9 mouse cellular contexts compared by ENCODE assay signal in the genomic region with DNA sequence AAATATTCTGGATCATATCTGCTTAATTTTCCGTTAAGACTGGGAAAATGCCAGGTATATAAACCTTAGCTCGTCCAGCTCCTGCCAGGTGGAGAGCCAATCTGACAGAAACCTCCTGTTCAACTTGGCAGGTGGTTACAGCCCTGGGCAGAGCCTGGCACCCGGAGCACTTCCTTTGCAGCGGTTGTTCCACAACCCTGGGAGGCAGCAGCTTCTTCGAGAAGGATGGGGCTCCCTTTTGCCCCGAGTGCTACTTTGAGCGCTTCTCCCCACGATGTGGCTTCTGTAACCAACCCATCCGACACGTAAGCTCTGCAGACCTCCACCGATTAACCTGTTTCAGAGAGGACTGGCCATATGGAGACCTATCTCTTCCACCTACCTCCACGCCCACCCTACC. TPM values are rescaled to one million over a fixed set of nuclear protein-coding genes. Genes with fewer than 3 reads are reported as not detected.
A peak's percentile ranks its signal among the peaks of the same experiment; 100 is the strongest.
DNase-seq lines count a peak whose midpoint lies in the region; ATAC-seq and TF ChIP-seq lines count a peak whose summit lies in the region.
"Had no signal": no experiment of that assay in that cellular context is flagged by ENCODE, and none has a peak within 500 bp of the region (broad histone marks: within the 10 kb centered on the region; RNA-seq: fewer than 3 reads in every experiment).

No protein-coding gene starts in this region.

- no peak overlapping the region for H3K27ac ChIP-seq in forebrain, embryonic 16.5 days (ENCODE audit: low read length)
- H3K27ac ChIP-seq in midbrain, embryonic 13.5 days = no peak overlapping the region
- H3K27ac ChIP-seq: macrophage had no signal

- no peak for TF ChIP-seq CTCF in E14TG2a.4 (conservative IDR thresholded peaks at IDR 0.05; ENCODE audit: low read length)

- peak overlapping the region; percentile 74; the same call in 1 of the 2 replicates for H3K4me3 ChIP-seq in E14TG2a.4 (replicated peaks; ENCODE audit: low read length)
- peak overlapping the region; percentile 44 for H3K4me3 ChIP-seq in forebrain, embryonic 16.5 days (replicated peaks; ENCODE audit: low read length)
- H3K4me3 ChIP-seq in midbrain, embryonic 13.5 days (replicated peaks) = no peak overlapping the region

- no peak for ATAC-seq in cerebellum, adult (ENCODE audit: insufficient number of reproducible peaks, low FRiP score, low TSS enrichment)
- no peak for ATAC-seq in forebrain, embryonic 16.5 days
- ATAC-seq in midbrain, embryonic 13.5 days = no peak
- ATAC-seq in granulocyte monocyte progenitor cell, adult 5-6 weeks (replicated peaks; ENCODE audit: poor library complexity, severe bottlenecking) = no peak; the same call in 1 of the 2 replicates

- DNase-seq in cerebellum, adult 11-12 months = peak; percentile 65
- no peak for DNase-seq in adrenal gland, adult 2 months
- no peak for DNase-seq in frontal cortex, postnatal 25 days (ENCODE audit: low spot score in 2 of 2)

- H3K4me1 ChIP-seq in E14TG2a.4 (replicated peaks; ENCODE audit: low read depth, low read length) = peaks cover 22% of the 10 kb centered on the region
- peaks cover 17% of the 10 kb centered on the region for H3K4me1 ChIP-seq in forebrain, embryonic 16.5 days (replicated peaks; ENCODE audit: control insufficient read depth, insufficient read depth, low read length)
- peaks cover 20% of the 10 kb centered on the region for H3K4me1 ChIP-seq in midbrain, embryonic 13.5 days (replicated peaks)

- peaks cover 69% of the 10 kb centered on the region for H3K27me3 ChIP-seq in E14TG2a.4 (ENCODE audit: insufficient read depth, low read length)
- no peaks in the 10 kb centered on the region for H3K27me3 ChIP-seq in forebrain, embryonic 16.5 days (replicated peaks; ENCODE audit: control insufficient read depth, insufficient read depth, low read length)
- peaks cover 32% of the 10 kb centered on the region for H3K27me3 ChIP-seq in midbrain, embryonic 13.5 days

- 48% methylated on average over 12 of the region's 12 CpGs for WGBS in forebrain, embryonic 16.5 days
- WGBS in midbrain, embryonic 13.5 days = 52% methylated on average over 12 of the region's 12 CpGs

- H3K4me2 ChIP-seq in forebrain, embryonic 16.5 days (ENCODE audit: low read length) = peak overlapping the region; percentile 68
- H3K4me2 ChIP-seq in midbrain, embryonic 13.5 days (replicated peaks) = peak overlapping the region; percentile 61

- H3K36me3 ChIP-seq in E14TG2a.4 (ENCODE audit: insufficient read depth, low read length) = no peaks in the 10 kb centered on the region
- no peaks in the 10 kb centered on the region for H3K36me3 ChIP-seq in forebrain, embryonic 16.5 days (ENCODE audit: control insufficient read depth, insufficient read depth)
- H3K36me3 ChIP-seq in midbrain, embryonic 13.5 days = no peaks in the 10 kb centered on the region

- H3K9ac ChIP-seq in forebrain, embryonic 16.5 days (replicated peaks; ENCODE audit: low read depth, low read length) = peak overlapping the region; percentile 22; the same call in 1 of the 2 replicates
- no peak overlapping the region for H3K9ac ChIP-seq in midbrain, embryonic 13.5 days (replicated peaks)

- no peaks in the 10 kb centered on the region for H3K9me3 ChIP-seq in E14TG2a.4 (ENCODE audit: low read length)
- no peaks in the 10 kb centered on the region for H3K9me3 ChIP-seq in forebrain, embryonic 16.5 days (ENCODE audit: control insufficient read depth, low read length)
- no peaks in the 10 kb centered on the region for H3K9me3 ChIP-seq in midbrain, embryonic 13.5 days

RNA-seq across cellular contexts. Expression of a gene that starts 5.3 kb away (rescaled TPM):
- polyA plus RNA-seq in forebrain, embryonic 16.5 days (2015; fragmentation: Nextera tagmentation; extraction: Ambion mirVana) = 15.0 and 16.8 TPM in 2 replicates
- polyA plus RNA-seq in midbrain, embryonic 13.5 days (2015; fragmentation: Nextera tagmentation; extraction: Ambion mirVana) = 21.7 and 23.0 TPM in 2 replicates
- total RNA-seq in adrenal gland, adult 2 months (2021) = 10 to 100 TPM; 24.0 to 30.2 TPM
- polyA plus RNA-seq in adrenal gland, adult 2 months (2012; rRNA removed) = 35.1 and 35.8 TPM in 2 replicates
- total RNA-seq in granulocyte monocyte progenitor cell, adult 5-6 weeks (2014; fragmentation: Nextera tagmentation) = 0.06 and 1.2 TPM in 2 replicates
- total RNA-seq in granulocyte monocyte progenitor cell, adult 5-6 weeks (2017) = not detected in 2 replicates

RNA-seq across cellular contexts. Expression of a gene that starts 13.5 kb away (rescaled TPM):
- polyA plus RNA-seq in forebrain, embryonic 16.5 days (2015; fragmentation: Nextera tagmentation; extraction: Ambion mirVana) = not detected in 2 replicates
- not detected in 2 replicates for polyA plus RNA-seq in midbrain, embryonic 13.5 days (2015; fragmentation: Nextera tagmentation; extraction: Ambion mirVana)
- under 1 TPM in 1 of 2 experiments, not detected in 1; 0.17 TPM for total RNA-seq in adrenal gland, adult 2 months (2021)
- polyA plus RNA-seq in adrenal gland, adult 2 months (2012; rRNA removed) = not detected in 2 replicates
- total RNA-seq in granulocyte monocyte progenitor cell, adult 5-6 weeks (2014; fragmentation: Nextera tagmentation) = not detected in 2 replicates
- not detected in 2 replicates for total RNA-seq in granulocyte monocyte progenitor cell, adult 5-6 weeks (2017)

RNA-seq across cellular contexts. Expression of a gene that starts 14.1 kb away (rescaled TPM):
- 9.1 and 9.9 TPM in 2 replicates for polyA plus RNA-seq in forebrain, embryonic 16.5 days (2015; fragmentation: Nextera tagmentation; extraction: Ambion mirVana)
- polyA plus RNA-seq in midbrain, embryonic 13.5 days (2015; fragmentation: Nextera tagmentation; extraction: Ambion mirVana) = 11.0 and 11.5 TPM in 2 replicates
- total RNA-seq in adrenal gland, adult 2 months (2021) = 1 to 10 TPM; 5.1 to 8.7 TPM
- 1.4 TPM in 2 replicates for polyA plus RNA-seq in adrenal gland, adult 2 months (2012; rRNA removed)
- total RNA-seq in granulocyte monocyte progenitor cell, adult 5-6 weeks (2014; fragmentation: Nextera tagmentation) = 1.8 and 2.3 TPM in 2 replicates
- 5.2 and 6.6 TPM in 2 replicates for total RNA-seq in granulocyte monocyte progenitor cell, adult 5-6 weeks (2017)

RNA-seq across cellular contexts. Expression of a gene that starts 14.8 kb away (rescaled TPM):
- polyA plus RNA-seq in forebrain, embryonic 16.5 days (2015; fragmentation: Nextera tagmentation; extraction: Ambion mirVana) = 10.4 and 11.2 TPM in 2 replicates
- polyA plus RNA-seq in midbrain, embryonic 13.5 days (2015; fragmentation: Nextera tagmentation; extraction: Ambion mirVana) = 12.5 and 13.9 TPM in 2 replicates
- 10 to 100 TPM; 18.6 to 20.1 TPM for total RNA-seq in adrenal gland, adult 2 months (2021)
- 64.3 and 68.0 TPM in 2 replicates for polyA plus RNA-seq in adrenal gland, adult 2 months (2012; rRNA removed)
- total RNA-seq in granulocyte monocyte progenitor cell, adult 5-6 weeks (2014; fragmentation: Nextera tagmentation) = 6.0 and 15.4 TPM in 2 replicates
- total RNA-seq in granulocyte monocyte progenitor cell, adult 5-6 weeks (2017) = 9.3 and 9.6 TPM in 2 replicates

RNA-seq across cellular contexts. Expression of a gene that starts 45.8 kb away (rescaled TPM):
- 0.39 TPM in 1 of 2 replicates, not detected in the other for polyA plus RNA-seq in forebrain, embryonic 16.5 days (2015; fragmentation: Nextera tagmentation; extraction: Ambion mirVana)
- not detected in 2 replicates for polyA plus RNA-seq in midbrain, embryonic 13.5 days (2015; fragmentation: Nextera tagmentation; extraction: Ambion mirVana)
- 1 to 10 TPM in 1 of 2 experiments, not detected in 1; 8.0 TPM for total RNA-seq in adrenal gland, adult 2 months (2021)
- polyA plus RNA-seq in adrenal gland, adult 2 months (2012; rRNA removed) = 1.7 and 2.9 TPM in 2 replicates
- total RNA-seq in granulocyte monocyte progenitor cell, adult 5-6 weeks (2014; fragmentation: Nextera tagmentation) = 7.4 TPM in 1 of 2 replicates, not detected in the other
- 0.34 and 1.1 TPM in 2 replicates for total RNA-seq in granulocyte monocyte progenitor cell, adult 5-6 weeks (2017)
